Mouse (Mus musculus) left cerebral cortex, adult 9 months (tissue): Measurements from ENCODE around the gene Thoc6.

Experiments
- DNase-seq, 2 experiments: peaks; one replicate each; pipeline ENCODE4 v3.0.0; 2022; ENCODE audit warnings: low spot score in 2 of 2

Thoc6 gene

GRCm38 (mm10) chr17:23673424-23674073, at the start of gene Thoc6, which contains the start of gene Hcfc1r1:
TSS of gene Thoc6 (minus strand) at chr17:23673882.
TSS of gene Hcfc1r1 (plus strand) at chr17:23673596.
- peak; percentile 94 to 95 for DNase-seq

- DNase-seq = no peak
These were observed 48.9 kb upstream of the Thoc6 start, which contains the start of gene 1520401A03Rik for GRCm38 (mm10) chr17:23722376-23723125. TSS of gene 1520401A03Rik (minus strand) at chr17:23722783.

GRCm38 (mm10) chr17:23721886-23722285, 48.2 kb upstream of the Thoc6 start:
- no peak for DNase-seq

GRCm38 (mm10) chr17:23719455-23719854, 45.8 kb upstream of the Thoc6 start:
- DNase-seq = no peak

- DNase-seq = no peak
These were observed 43.3 kb upstream of the Thoc6 start for GRCm38 (mm10) chr17:23717003-23717402.

- peak in 1 of 2 experiments; percentile 77 for DNase-seq
These were observed 32.5 kb upstream of the Thoc6 start for GRCm38 (mm10) chr17:23706212-23706611.

GRCm38 (mm10) chr17:23705525-23706104, 31.9 kb upstream of the Thoc6 start:
- no peak for DNase-seq

- DNase-seq = peak in 1 of 2 experiments; percentile 32
These were observed 31.1 kb upstream of the Thoc6 start for GRCm38 (mm10) chr17:23704741-23705140.

- DNase-seq = peak in 1 of 2 experiments; percentile 36
These were observed 29.6 kb upstream of the Thoc6 start for GRCm38 (mm10) chr17:23703301-23703700.

GRCm38 (mm10) chr17:23700079-23700478, 26.4 kb upstream of the Thoc6 start:
- peak; percentile 73 to 92 for DNase-seq

GRCm38 (mm10) chr17:23699131-23700077, 25.7 kb upstream of the Thoc6 start:
- DNase-seq = no peak

GRCm38 (mm10) chr17:23695801-23696200, 22.1 kb upstream of the Thoc6 start:
- DNase-seq = no peak

- no peak for DNase-seq
These were observed 20.8 kb upstream of the Thoc6 start for GRCm38 (mm10) chr17:23694491-23694890.

GRCm38 (mm10) chr17:23683856-23684672, 10.4 kb upstream of the Thoc6 start, which contains the start of gene Cldn9:
TSS of gene Cldn9 (minus strand) at chr17:23684026.
- DNase-seq = no peak

- DNase-seq = no peak
These were observed 9.5 kb upstream of the Thoc6 start for GRCm38 (mm10) chr17:23683226-23683625.

- no peak for DNase-seq
These were observed 8.8 kb upstream of the Thoc6 start for GRCm38 (mm10) chr17:23682530-23682929.

GRCm38 (mm10) chr17:23682092-23682491, 8.4 kb upstream of the Thoc6 start:
- DNase-seq = no peak

- no peak for DNase-seq
These were observed 7.4 kb upstream of the Thoc6 start for GRCm38 (mm10) chr17:23681086-23681485.

GRCm38 (mm10) chr17:23680336-23680735, 6.7 kb upstream of the Thoc6 start:
- no peak for DNase-seq

- no peak for DNase-seq
These were observed 5.6 kb upstream of the Thoc6 start, which contains the start of gene Cldn6 for GRCm38 (mm10) chr17:23679127-23679835. TSS of gene Cldn6 (plus strand) at chr17:23679249.
